Mouse (Mus musculus): ENCODE measurements at regions not wholly inside any gene's neighbourhood (a gene's known extent, or its start where the extent isn't known, plus 50 kb on each side); places are given as distances from the start of the nearest gene placed in this dataset.

- TF ChIP-seq ZC3H11A (IDR thresholded peaks at IDR 0.05; ENCODE audit: borderline replicate concordance, low read depth, low read length) (no peak), HCFC1 (IDR thresholded peaks at IDR 0.05; ENCODE audit: borderline replicate concordance, insufficient read depth, low read length) (no peak), CHD2 (IDR thresholded peaks at IDR 0.05; ENCODE audit: low read depth, low read length) (no peak), MAFK (IDR thresholded peaks at IDR 0.05; ENCODE audit: insufficient read depth, low read depth, low read length) (no peak), ZNF384 (IDR thresholded peaks at IDR 0.05; ENCODE audit: low read depth, low read length) (no peak)
These were observed 80.8 kb downstream of the Tmem17 start for GRCm38 (mm10) chr11:22592706-22593105.

Data from ES-E14 (cell line).